Mouse (Mus musculus) embryo, embryonic 10.5 days (tissue): Measurements from ENCODE around the gene 1810009A15Rik.
A peak's percentile ranks its signal among the peaks of the same experiment; 100 is the strongest.
"Not testable (repeated sequence)": the region's sequence is repeated elsewhere in the genome, so short reads cannot be mapped to it uniquely, and the experiment has no call there.

Source experiments
- DNase-seq: peaks from one replicate; pipeline ENCODE4 v3.0.0-alpha.2; 2015; ENCODE audit warnings: low spot score

1810009A15Rik gene

GRCm38 (mm10) chr19:8888511-8889385 lies at the start of gene 1810009A15Rik, which contains the start of gene Gm49416:
TSS of gene 1810009A15Rik (plus strand) at chr19:8888853.
TSS of gene Gm49416 (plus strand) at chr19:8888926.
- peak; percentile 99 for DNase-seq

DNA sequence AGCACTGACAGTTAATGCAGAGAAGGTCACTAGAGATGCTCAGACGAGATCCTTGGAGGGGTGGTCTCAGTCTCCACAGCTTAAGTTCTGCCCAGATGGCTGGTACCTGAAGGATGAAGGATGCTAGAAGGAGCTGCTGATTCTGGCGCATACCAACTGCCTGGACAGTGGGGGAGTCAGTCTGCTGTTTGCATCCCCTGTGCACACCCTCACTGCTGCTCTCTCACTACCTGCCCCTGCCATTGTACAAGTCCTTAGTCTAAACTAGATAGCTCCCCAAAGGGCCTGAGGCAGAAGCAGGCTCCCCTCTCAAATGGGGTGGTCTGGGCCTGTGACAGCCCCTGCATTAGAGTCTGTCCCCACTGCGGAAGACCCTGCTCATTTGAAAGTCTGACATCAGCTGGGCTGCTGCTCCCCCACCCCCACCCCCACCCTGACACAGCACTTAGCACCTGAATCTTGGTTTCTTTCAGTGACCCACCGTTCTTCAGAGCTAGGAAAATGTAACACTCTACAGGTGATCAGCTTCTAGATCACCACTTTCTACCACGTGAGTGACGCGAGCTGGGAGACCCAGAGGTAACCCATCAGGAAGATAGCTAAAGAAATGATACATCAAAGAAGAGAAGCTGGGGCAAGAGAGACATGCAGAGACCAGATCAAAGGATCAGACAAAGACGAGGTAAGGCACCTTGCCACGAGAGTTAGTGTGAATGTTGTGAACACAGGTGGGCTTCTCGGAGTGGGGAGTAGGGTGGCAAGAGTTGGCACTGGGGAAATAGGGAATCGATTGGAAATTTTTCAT lies 49.3 kb upstream of the 1810009A15Rik start, which contains the start of gene Gng3:
Gene Gng3, minus strand, starts transcription at position 92 of the 805 bp plus-strand sequence.
- DNase-seq: peak; percentile 67

DNA sequence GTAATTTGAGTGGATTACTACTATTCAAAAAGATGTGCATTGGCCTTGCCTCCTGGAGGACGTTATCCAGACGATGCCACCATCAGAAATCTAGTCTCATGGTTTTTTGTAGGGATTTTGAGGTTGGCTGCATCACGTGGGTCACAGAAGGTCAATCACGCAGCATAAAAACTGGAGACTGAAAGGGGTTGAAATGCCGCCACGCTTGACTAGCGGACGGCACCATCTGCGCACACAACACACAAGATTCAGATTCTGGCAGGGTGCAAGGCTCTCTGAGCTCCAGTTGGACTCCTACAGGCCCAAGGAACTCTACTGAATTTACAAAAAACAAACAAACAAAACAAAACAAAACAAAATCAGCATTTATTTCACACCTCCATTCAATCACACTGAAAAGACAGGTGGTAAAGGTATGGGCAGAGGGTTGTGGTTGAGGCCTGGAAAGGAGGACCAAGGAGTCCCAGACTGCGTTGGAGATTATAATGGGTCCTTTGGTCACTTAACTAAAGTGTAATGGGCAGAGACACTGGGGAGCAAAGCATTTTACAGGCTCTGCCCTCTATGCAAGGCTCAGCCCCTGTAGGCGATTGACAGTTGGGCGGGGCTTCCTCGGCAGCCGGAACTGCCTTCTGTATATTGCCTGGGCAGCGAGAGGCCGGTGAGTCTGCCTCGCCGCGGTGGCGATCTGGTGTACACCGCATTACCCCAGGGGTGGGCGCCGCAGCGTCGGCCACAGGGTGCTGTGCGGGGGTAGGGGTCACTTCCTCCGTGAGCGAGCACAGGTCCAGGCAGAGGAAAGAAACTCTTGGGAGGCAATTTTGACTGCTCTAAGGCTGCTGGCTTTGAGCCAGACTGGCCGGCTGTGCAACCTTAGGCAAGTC lies 48.5 kb upstream of the 1810009A15Rik start:
- peak; percentile 82 for DNase-seq

GRCm38 (mm10) chr19:8841012-8841411 lies 47.6 kb upstream of the 1810009A15Rik start:
- no peak for DNase-seq

DNA sequence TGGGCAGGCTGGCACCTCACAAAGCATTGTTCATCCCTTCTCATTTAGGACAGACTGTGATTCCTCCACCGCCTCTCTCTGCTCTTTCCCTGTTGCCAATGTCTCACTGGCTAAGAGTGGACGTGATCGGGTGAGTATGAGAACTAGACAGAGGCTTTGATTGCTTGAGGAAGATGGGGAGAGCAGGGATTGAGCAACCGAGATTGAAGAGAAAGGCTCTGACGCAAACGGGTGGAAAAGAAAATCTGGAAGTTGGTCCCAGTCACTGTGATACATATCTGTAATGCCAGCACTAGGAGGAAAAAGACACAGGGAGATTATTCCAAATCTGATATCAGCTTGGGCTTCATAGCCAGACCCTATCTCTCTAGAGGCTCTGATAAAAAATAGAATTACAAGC lies 45.7 kb upstream of the 1810009A15Rik start:
- no peak for DNase-seq

GRCm38 (mm10) chr19:8844371-8845129 lies 44.1 kb upstream of the 1810009A15Rik start:
- DNase-seq: peak; percentile 90

- DNase-seq: no peak
Observed at GRCm38 (mm10) chr19:8848356-8848755, 40.3 kb upstream of the 1810009A15Rik start.

- peak; percentile 64 for DNase-seq
Observed at GRCm38 (mm10) chr19:8850402-8850901, 38.2 kb upstream of the 1810009A15Rik start, which contains the start of gene Lrrn4cl. TSS of gene Lrrn4cl (plus strand) at chr19:8850768.

DNA sequence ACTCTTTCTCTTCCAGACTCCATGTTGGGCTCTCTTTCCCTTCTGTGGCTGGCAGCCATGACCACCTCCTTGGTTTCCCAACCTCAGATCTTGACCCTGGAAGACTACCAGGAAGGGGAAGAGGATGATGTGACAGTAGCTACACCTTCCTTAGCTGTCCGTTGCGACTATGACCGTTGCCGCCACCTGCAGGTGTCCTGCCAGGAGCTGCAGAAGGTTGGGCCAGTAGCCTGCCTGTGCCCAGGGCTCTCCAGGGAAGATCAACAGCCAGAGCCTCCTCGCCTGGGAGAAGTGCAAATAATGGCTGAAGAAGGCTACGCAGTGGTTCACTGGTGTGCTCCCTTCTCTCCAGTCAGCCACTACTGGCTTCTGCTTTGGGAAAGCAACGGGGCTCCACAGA lies 37.0 kb upstream of the 1810009A15Rik start:
- DNase-seq: no peak

- DNase-seq: no peak
Observed at GRCm38 (mm10) chr19:8852236-8852928, 36.3 kb upstream of the 1810009A15Rik start.

DNA sequence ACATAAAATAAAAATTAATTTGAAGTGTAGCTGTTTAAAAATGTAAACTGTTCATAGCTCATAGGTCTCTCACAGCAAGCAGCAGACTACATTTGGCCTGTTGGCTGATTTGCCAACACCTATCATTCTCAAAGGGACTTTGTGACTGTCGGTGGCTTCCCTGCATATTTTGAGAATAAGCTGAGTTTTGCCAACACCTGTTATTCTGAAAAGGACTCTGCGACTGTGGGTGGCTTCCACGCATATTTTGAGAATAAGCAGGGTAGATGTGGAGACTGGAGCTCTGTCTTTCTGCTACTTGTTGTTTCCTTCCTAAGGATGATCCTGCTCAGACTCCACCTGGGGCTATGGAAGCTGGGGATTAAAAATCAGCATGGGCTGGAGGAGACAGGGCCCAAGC lies 35.5 kb upstream of the 1810009A15Rik start:
- DNase-seq: no peak

DNA sequence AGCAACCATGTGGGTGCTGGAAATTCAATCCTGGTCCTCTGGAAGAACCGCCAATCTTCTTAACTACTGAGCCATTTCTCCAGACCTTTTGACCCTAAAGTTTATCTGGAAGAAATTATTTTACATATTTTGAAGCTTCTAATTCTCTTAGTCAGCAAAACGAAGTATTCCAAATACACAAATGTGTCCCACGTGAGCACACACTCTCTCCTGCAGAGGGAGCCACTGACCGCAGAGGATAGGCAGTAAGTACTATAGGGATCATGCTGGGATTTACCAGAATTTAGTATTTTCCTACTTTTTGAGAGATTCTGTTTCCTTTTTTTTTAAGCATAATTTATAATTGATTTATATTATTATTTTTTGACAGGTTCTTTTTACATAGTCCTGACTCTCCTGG lies 31.0 kb upstream of the 1810009A15Rik start:
- DNase-seq: peak; percentile 61

DNA sequence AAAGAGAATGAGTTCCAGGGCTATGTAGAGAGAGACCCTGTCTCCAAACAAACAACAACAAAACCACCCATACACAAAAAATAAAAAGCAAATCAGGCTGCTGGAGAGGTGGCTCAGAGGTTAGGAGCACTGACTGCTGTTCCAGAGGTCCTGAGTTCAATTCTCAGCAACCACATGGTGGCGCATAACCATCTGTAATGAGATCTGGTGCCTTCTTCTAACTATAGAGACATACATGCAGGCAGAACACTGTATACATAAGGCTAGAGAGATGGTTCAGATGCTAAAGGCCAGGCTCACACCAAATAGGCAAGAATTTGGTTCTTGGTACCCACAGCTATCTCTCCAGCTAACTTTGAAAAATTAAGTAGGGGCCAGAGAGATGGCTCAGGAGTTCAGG lies 29.6 kb upstream of the 1810009A15Rik start:
- DNase-seq: peak; percentile 53

- DNase-seq: no peak
Observed at GRCm38 (mm10) chr19:8864265-8864664, 24.4 kb upstream of the 1810009A15Rik start.

DNA sequence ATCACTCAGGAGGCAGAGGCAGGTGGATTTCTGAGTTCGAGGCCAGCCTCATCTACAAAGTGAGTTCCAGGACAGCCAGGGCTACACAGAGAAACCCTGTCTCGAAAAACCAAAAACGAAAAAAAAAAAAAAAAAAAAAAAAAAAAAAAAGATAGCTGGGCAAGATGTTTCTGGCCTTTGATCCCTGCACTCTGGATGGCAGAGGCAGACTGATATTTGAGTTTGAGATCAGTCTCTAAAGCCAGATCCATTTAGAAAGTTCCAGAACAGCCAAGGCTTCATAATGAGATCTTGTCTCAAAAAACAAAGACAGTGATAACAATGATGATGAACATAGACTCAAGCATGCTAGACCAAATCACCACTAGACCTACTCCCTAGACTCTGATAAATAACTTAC lies 18.3 kb upstream of the 1810009A15Rik start:
- DNase-seq: not testable (repeated sequence)

- DNase-seq: no peak
Observed at GRCm38 (mm10) chr19:8870838-8871237, 17.8 kb upstream of the 1810009A15Rik start.

GRCm38 (mm10) chr19:8871267-8872186 lies 17.1 kb upstream of the 1810009A15Rik start, which contains the start of gene Ubxn1:
TSS of gene Ubxn1 (plus strand) at chr19:8871496.
- peak; percentile 99 for DNase-seq

GRCm38 (mm10) chr19:8872266-8872840 lies 16.3 kb upstream of the 1810009A15Rik start:
- DNase-seq: no peak
